Mouse (Mus musculus) hindbrain, postnatal 0 days (tissue): ENCODE results near the gene Tmem52b. TPM values are rescaled to one million over a fixed set of nuclear protein-coding genes. Genes with fewer than 3 reads are reported as not detected.

Experiments used
- ATAC-seq: fragments of 200-750 bp; cut with Nextera tagmentation; 2 replicates; pipeline ENCODE4 v1.8.0; 2017; ENCODE audit warnings: mild to moderate bottlenecking, moderate TSS enrichment, moderate library complexity
- DNase-seq: peaks from one replicate; pipeline ENCODE4 v3.0.0-alpha.2; 2015; ENCODE audit warnings: low spot score
- H3K27ac ChIP-seq: fragments of 300-500 bp; sonication (generic); 2 replicates; pipeline ENCODE4 v1.5.1; 2014; ENCODE audit warnings: mild to moderate bottlenecking
- H3K27me3 ChIP-seq: fragments of 300-500 bp; sonication (generic); 2 replicates; pipeline ENCODE4 v1.6.1; 2014; ENCODE audit warnings: low read length, mixed read lengths; ENCODE audit not compliant: insufficient read depth
- H3K36me3 ChIP-seq: fragments of 300-500 bp; sonication (generic); 2 replicates; pipeline ENCODE4 v1.6.1; 2014; ENCODE audit warnings: low read length, mixed read lengths; ENCODE audit not compliant: insufficient read depth
- H3K4me1 ChIP-seq: fragments of 300-500 bp; sonication (generic); 2 replicates; pipeline ENCODE4 v1.6.1; 2014; ENCODE audit warnings: antibody characterized with exemption, low read length, mixed read lengths; ENCODE audit not compliant: insufficient read depth
- H3K4me2 ChIP-seq: fragments of 300-500 bp; sonication (generic); 2 replicates; pipeline ENCODE4 v1.6.1; 2014; ENCODE audit warnings: low read depth, mild to moderate bottlenecking, low read length, moderate library complexity, mixed read lengths
- H3K4me3 ChIP-seq: fragments of 300-500 bp; sonication (generic); 2 replicates; pipeline ENCODE4 v1.5.1; 2014; ENCODE audit warnings: low read length
- H3K9ac ChIP-seq: fragments of 300-500 bp; sonication (generic); replicated peaks from 2 replicates; pipeline ENCODE4 v1.6.1; 2014; ENCODE audit warnings: mild to moderate bottlenecking, low read length, moderate library complexity, mixed read lengths
- H3K9me3 ChIP-seq: fragments of 300-500 bp; sonication (generic); 2 replicates; pipeline ENCODE4 v1.6.1; 2016; ENCODE audit warnings: low read length, mixed read lengths
- CTCF ChIP-seq: IDR thresholded peaks from 2 replicates; pipeline ENCODE4 v1.5.1; 2016; ENCODE audit warnings: antibody characterized with exemption, control low read depth, low read depth
- WGBS: fragments of 180-500 bp; shearing (Covaris S2); extraction: QIAGEN DNeasy Blood & Tissue Kit; methylation state at CpG from one replicate; pipeline ENCODE4 v1.1.7; 2014; 5-methylcytosine and 5-hydroxymethylcytosine counted together
- polyA plus RNA-seq: library from polyadenylated mRNA; unstranded; fragments of >200 nt; fragmentation: Nextera tagmentation; extraction: Ambion mirVana; gene quantifications from 2 replicates; pipeline ENCODE4 v1.2.1, GENCODE M21; 2015
- total RNA-seq: library from RNA; depleted of rRNA; stranded (reverse); fragments of >200 nt; gene quantifications from 2 replicates; pipeline ENCODE4 v1.2.3, GENCODE M21; 2014; rRNA removed

Gene Tmem52b
- 0.05 TPM in 1 of 2 replicates, not detected in the other for total RNA-seq
- not detected in 2 replicates for polyA plus RNA-seq

DNA sequence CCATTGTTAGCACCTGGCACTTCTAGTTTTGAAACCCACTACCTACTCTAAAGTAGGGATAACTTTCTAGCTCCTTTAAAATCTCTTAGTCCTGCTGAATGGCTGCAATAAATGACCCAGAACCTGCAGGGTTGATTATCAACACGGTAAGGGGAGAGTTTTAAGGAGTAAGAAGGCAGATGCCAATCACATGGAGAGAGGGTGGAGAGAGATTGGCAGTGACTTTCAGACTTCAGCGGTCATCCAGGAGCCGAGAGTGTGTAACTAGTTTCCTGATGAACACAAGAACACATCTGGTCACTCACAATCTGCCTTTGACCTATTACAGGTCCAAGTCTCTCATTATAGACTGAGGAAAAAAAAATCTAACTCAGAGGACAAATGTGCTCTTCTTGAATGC lies at the start of gene Tmem52b:
TSS of gene Tmem52b (plus strand) at position 189 of the 400 bp plus-strand sequence.
- 73% methylated on average over 3 of the region's 3 CpGs for WGBS
- no peak within 1 kb of the TSS for H3K9ac ChIP-seq
- no peak within 1 kb of the TSS for H3K4me2 ChIP-seq
- H3K27me3 ChIP-seq = no peaks in the 10 kb centered on the region
- TF ChIP-seq CTCF = no peak
- no peaks in the 10 kb centered on the region for H3K36me3 ChIP-seq
- no peaks in the 10 kb centered on the region for H3K9me3 ChIP-seq
- no peak within 1 kb of the TSS for H3K27ac ChIP-seq
- ATAC-seq (no peak), DNase-seq (no peak)
- H3K4me3 ChIP-seq = no peak within 1 kb of the TSS
- H3K4me1 ChIP-seq = no peaks in the 10 kb centered on the region

DNA sequence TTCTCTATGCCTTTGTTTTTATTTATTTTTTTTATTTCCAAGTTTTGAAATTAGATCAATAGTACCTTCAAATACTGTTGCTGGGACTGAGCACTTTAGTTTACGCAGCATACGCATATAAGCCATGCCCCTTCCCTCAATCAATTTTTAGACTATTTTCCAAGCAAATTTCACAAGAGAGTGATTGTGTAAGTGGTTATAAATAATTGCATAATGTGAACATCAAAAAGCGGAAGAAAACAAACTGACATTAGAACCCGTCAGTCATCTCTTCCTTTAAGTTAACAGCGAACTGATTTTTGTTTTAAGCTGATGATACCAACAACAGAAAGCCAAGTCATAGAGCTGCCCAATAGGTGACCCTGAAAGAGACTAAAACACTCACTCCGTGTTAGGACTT lies 41.0 kb upstream of the Tmem52b start:
- ATAC-seq = no peak

DNA sequence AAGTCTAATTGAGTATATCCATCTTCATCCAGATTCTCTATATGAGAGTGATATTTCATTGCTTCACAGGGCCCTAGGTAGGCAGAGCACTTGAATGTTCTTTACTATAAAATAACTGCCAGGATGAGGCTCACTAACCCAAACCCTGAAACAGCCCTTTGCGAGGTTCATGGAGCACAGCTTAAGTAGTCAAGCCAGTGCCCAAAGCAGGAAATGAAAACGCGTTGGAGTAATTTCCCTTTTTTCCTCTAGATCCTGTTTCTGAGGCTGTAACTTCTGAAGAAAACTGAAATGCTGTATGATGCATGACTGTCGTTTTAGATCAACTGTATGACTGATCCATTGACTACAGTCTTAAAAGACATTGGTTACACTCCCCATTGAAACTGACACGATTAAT lies 39.7 kb upstream of the Tmem52b start:
- WGBS = 80% methylated on average over 5 of the region's 5 CpGs
- no peak for TF ChIP-seq CTCF
- Histone ChIP-seq H3K4me3 (no peak overlapping the region), H3K4me1 (no peaks in the 10 kb centered on the region), H3K9ac (no peak overlapping the region), H3K27me3 (no peaks in the 10 kb centered on the region), H3K36me3 (no peaks in the 10 kb centered on the region), H3K27ac (no peak overlapping the region), H3K9me3 (no peaks in the 10 kb centered on the region), H3K4me2 (no peak overlapping the region)
- ATAC-seq (no peak), DNase-seq (no peak)

More for the DNA sequence above, 41.0 kb upstream of the Tmem52b start:
- H3K4me2 ChIP-seq = no peak overlapping the region
- H3K27me3 ChIP-seq = no peaks in the 10 kb centered on the region
- 94% methylated on average over 6 of the region's 6 CpGs for WGBS
- DNase-seq = no peak
- H3K9ac ChIP-seq = no peak overlapping the region
- no peaks in the 10 kb centered on the region for H3K4me1 ChIP-seq
- no peak for TF ChIP-seq CTCF
- H3K36me3 ChIP-seq = no peaks in the 10 kb centered on the region
- no peak overlapping the region for H3K27ac ChIP-seq
- H3K9me3 ChIP-seq = no peaks in the 10 kb centered on the region
- no peak overlapping the region for H3K4me3 ChIP-seq

GRCm38 (mm10) chr6:129476404-129477126 lies 35.8 kb upstream of the Tmem52b start:
- H3K9me3 ChIP-seq = no peaks in the 10 kb centered on the region
- peak; percentile 70 for TF ChIP-seq CTCF
- no peak overlapping the region for H3K4me2 ChIP-seq
- peak; percentile 71 for DNase-seq
- H3K27ac ChIP-seq = no peak overlapping the region
- no peaks in the 10 kb centered on the region for H3K4me1 ChIP-seq
- no peaks in the 10 kb centered on the region for H3K27me3 ChIP-seq
- H3K36me3 ChIP-seq = no peaks in the 10 kb centered on the region
- no peak overlapping the region for H3K9ac ChIP-seq
- no peak overlapping the region for H3K4me3 ChIP-seq
- ATAC-seq = no peak
- WGBS = 36% methylated on average over 13 of the region's 13 CpGs

DNA sequence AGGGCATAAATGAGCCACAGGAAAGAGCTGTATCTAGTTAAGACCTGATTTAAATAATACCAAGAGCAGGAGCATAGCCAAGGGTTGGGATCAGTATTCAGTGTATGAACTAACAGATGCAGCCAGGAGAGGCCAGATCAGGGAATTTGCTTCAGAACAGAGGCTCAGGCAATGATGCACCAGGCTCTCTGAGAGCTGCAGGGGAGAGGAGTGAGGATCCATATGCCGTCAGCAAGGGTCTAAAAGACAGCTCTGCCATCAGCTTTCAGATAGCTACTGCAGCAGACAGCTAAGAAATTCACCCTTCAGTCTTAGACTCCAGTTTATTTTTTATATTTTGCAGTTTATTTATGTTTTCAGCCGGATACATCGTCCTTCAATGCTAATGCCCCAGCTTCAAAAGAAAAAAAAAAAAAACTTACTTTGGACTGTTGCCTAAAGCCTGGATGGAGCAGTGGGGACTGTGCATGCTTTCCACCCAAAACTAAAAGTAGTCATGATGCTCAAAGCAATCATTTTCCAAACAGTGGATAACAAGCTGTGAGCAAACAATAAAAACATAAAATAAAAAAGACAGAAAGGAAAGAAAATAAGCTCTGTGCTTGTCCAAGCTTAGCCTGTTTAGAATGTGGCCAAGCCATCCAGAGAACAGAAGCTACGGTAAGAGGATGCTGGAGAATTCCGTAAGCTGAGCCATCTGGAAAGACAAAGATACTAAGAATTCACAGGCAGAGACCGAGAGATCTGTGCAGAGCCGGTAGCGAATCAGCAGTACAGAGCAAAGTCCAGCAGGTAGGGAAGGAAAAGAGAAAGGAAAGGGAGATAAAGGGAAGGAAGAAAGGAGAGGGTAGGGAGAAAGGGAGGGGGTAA lies 32.0 kb upstream of the Tmem52b start:
- Histone ChIP-seq H3K27ac (peak overlapping the region; percentile 51), H3K4me2 (peak overlapping the region; percentile 25), H3K27me3 (no peaks in the 10 kb centered on the region), H3K4me3 (no peak overlapping the region), H3K4me1 (no peaks in the 10 kb centered on the region), H3K36me3 (no peaks in the 10 kb centered on the region), H3K9ac (no peak overlapping the region), H3K9me3 (no peaks in the 10 kb centered on the region)
- ATAC-seq = peak; percentile 94
- WGBS = 42% methylated on average over 8 of the region's 8 CpGs
- peak; percentile 75 for DNase-seq
- no peak for TF ChIP-seq CTCF

DNA sequence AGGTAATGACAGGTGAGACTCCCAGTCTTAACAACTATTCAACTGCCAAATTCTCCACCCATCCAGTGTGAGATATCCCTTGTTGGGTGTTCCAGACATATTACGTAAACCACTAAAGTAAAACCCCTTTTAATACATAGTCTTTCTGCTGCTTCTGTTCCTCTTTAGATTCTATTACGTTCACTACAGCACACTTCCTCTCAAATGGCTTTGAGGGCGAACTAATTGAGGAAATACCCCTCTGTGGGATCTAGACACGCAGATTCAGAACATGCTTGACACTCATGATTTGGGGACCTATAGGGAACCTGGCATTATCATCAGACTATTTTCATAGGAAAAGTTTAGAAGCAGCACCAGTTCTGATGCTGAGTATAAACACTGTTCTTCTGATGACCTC lies 17.4 kb upstream of the Tmem52b start:
- H3K9me3 ChIP-seq = no peaks in the 10 kb centered on the region
- no peaks in the 10 kb centered on the region for H3K36me3 ChIP-seq
- 86% methylated on average over 4 of the region's 4 CpGs for WGBS
- no peak overlapping the region for H3K4me3 ChIP-seq
- H3K4me2 ChIP-seq = no peak overlapping the region
- no peaks in the 10 kb centered on the region for H3K4me1 ChIP-seq
- no peak for TF ChIP-seq CTCF
- no peaks in the 10 kb centered on the region for H3K27me3 ChIP-seq
- H3K27ac ChIP-seq = no peak overlapping the region
- DNase-seq = no peak
- no peak overlapping the region for H3K9ac ChIP-seq
- no peak for ATAC-seq
